Mouse (Mus musculus) midbrain, embryonic 14.5 days (tissue): ENCODE measurements around the gene Qtrt1. TPM values are rescaled to one million over a fixed set of nuclear protein-coding genes. Genes with fewer than 3 reads are reported as not detected.

Experiments
- ATAC-seq: fragments of 200-750 bp; cut with Nextera tagmentation; 2 replicates; pipeline ENCODE4 v1.8.0; 2017; ENCODE audit warnings: moderate number of reproducible peaks, moderate library complexity; ENCODE audit not compliant: low FRiP score, low TSS enrichment
- DNase-seq: peaks from one replicate; pipeline ENCODE4 v3.0.0-alpha.2; 2015
- H3K27ac ChIP-seq: fragments of 300-500 bp; sonication (generic); replicated peaks from 2 replicates; pipeline ENCODE4 v1.5.1; 2014; ENCODE audit warnings: mild to moderate bottlenecking, low read depth, low read length, moderate library complexity
- H3K27me3 ChIP-seq: fragments of 300-500 bp; sonication (generic); 2 replicates; pipeline ENCODE4 v1.6.1; 2014; ENCODE audit warnings: low read length, control low read depth, mixed read lengths; ENCODE audit not compliant: control insufficient read depth, insufficient read depth
- H3K36me3 ChIP-seq: fragments of 300-500 bp; sonication (generic); 2 replicates; pipeline ENCODE4 v1.6.1; 2014; ENCODE audit warnings: low read length, control low read depth; ENCODE audit not compliant: control insufficient read depth, insufficient read depth
- H3K4me1 ChIP-seq: fragments of 300-500 bp; sonication (generic); 2 replicates; pipeline ENCODE4 v1.6.1; 2014; ENCODE audit warnings: mild to moderate bottlenecking, antibody characterized with exemption, low read length, control low read depth; ENCODE audit not compliant: control insufficient read depth, insufficient read depth
- H3K4me2 ChIP-seq: fragments of 300-500 bp; sonication (generic); 2 replicates; pipeline ENCODE4 v1.6.1; 2014; ENCODE audit warnings: mild to moderate bottlenecking, low read length, moderate library complexity
- H3K4me3 ChIP-seq: fragments of 300-500 bp; sonication (generic); replicated peaks from 2 replicates; pipeline ENCODE4 v1.5.1; 2014; ENCODE audit warnings: low read depth, low read length
- H3K9ac ChIP-seq: fragments of 300-500 bp; sonication (generic); replicated peaks from 2 replicates; pipeline ENCODE4 v1.6.1; 2014; ENCODE audit warnings: mild to moderate bottlenecking, low read length, moderate library complexity
- H3K9me3 ChIP-seq: fragments of 300-500 bp; sonication (generic); 2 replicates; pipeline ENCODE4 v1.6.1; 2016; ENCODE audit warnings: low read length, control low read depth, mixed read lengths; ENCODE audit not compliant: control insufficient read depth
- WGBS: fragments of 180-500 bp; shearing (Covaris S2); extraction: QIAGEN DNeasy Blood & Tissue Kit; methylation state at CpG from one replicate; pipeline ENCODE4 v1.1.7; 2014; 5-methylcytosine and 5-hydroxymethylcytosine counted together
- polyA plus RNA-seq: library from polyadenylated mRNA; unstranded; fragments of >200 nt; fragmentation: Nextera tagmentation; extraction: Ambion mirVana; gene quantifications from 2 replicates; pipeline ENCODE4 v1.2.1, GENCODE M21; 2014

The Qtrt1 gene
- polyA plus RNA-seq, 1 experiment from 2014 or later: 54.3 TPM

GRCm38 (mm10) chr9:21407951-21408350 lies 3.7 kb upstream of the Qtrt1 start:
- DNase-seq (peak; percentile 66), ATAC-seq (no peak)
- Histone ChIP-seq H3K4me2 (no peak overlapping the region), H3K4me3 (no peak overlapping the region), H3K27me3 (no peaks in the 10 kb centered on the region), H3K36me3 (peaks cover 50% of the 10 kb centered on the region), H3K4me1 (peaks cover 8% of the 10 kb centered on the region; the same call in 1 of the 2 replicates), H3K9ac (no peak overlapping the region), H3K27ac (no peak overlapping the region), H3K9me3 (no peaks in the 10 kb centered on the region)
- 25% methylated on average over 4 of the region's 4 CpGs for WGBS

DNA sequence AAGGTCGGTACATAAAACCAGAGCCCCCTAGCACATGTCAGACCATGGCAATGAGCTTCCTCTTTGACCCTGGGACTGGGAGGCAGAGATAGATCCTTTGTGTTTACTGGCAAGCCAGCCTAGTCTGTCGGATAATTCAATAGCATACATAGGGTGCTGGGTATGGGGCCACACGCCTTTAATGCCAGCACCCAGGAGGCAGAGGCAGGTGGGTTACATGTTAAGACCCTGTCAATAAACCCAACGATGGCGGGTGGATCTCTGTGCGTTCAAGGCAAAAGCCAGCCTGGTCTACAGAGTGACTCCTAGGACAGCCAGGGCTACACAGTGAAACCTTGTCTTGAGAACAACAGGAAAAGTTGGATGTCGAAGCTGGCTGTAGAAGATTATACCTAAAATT lies 3.0 kb upstream of the Qtrt1 start:
- Histone ChIP-seq H3K4me3 (no peak overlapping the region), H3K36me3 (peaks cover 43% of the 10 kb centered on the region), H3K4me2 (no peak overlapping the region), H3K27me3 (no peaks in the 10 kb centered on the region), H3K9ac (no peak overlapping the region), H3K9me3 (no peaks in the 10 kb centered on the region), H3K4me1 (peaks cover 9% of the 10 kb centered on the region; the same call in 1 of the 2 replicates), H3K27ac (no peak overlapping the region)
- ATAC-seq (no peak), DNase-seq (no peak)
- 76% methylated on average over 7 of the region's 7 CpGs for WGBS

DNA sequence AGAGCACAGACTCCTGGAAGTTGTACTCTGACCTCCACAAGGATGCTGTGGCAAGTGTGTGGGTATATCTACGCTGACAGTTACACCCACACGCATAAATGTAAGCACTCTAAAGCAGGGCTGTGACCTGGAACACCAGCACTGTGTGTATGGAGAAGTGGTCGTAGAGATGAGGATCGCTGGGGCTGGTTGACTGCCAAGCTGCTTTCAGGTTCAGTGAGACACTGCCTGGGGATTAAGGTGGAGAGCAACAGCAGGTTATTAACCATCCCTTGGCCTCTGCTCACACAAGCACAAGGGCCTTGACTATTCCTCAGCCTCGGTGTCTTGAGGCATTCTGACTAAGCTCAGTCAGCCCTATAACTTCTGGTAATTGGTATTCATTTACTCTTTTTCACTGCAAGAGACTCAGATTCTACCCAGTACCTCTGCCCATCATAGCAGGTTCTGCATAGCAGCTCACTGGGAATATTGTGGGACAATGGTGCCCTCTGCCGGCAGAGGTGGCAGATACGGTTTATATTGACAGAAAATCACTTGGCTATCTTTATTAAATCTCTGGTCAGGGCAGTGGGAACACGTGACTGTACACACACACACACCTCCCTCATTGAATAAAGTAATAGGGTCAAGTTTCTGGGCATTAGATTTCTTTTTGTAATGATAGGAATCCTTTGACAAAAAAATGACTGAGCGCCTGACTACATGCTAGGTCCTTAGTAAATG lies 1.9 kb upstream of the Qtrt1 start:
- H3K9ac ChIP-seq: no peak overlapping the region
- DNase-seq (peak; percentile 89), ATAC-seq (peak; percentile 28; the same call in 1 of the 2 replicates)
- peaks cover 9% of the 10 kb centered on the region; the same call in 1 of the 2 replicates for H3K4me1 ChIP-seq
- no peaks in the 10 kb centered on the region for H3K9me3 ChIP-seq
- peaks cover 35% of the 10 kb centered on the region for H3K36me3 ChIP-seq
- whole genome bisulfite sequencing: 36% methylated on average over 9 of the region's 9 CpGs
- H3K4me3 ChIP-seq: no peak overlapping the region
- H3K4me2 ChIP-seq: no peak overlapping the region
- H3K27me3 ChIP-seq: no peaks in the 10 kb centered on the region
- H3K27ac ChIP-seq: no peak overlapping the region

DNA sequence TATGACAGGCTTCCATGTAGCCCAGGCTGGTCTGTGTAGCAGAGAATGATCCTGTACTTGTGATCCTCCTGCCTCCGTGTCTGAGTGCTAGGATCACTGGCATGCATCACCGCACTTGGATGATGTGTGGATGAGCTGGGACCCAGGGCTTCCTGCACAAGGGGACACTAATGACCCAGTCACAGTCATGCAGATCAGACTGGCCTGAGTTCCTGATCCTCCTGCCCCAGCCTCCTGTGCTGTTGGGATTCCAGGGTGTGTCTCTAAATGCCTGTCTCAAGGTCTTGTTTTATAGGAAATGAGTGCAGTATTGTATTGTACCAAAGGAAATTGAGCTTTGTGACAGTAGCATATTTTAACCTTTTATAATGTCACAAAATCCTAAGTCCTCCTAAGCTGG lies 6.2 kb downstream of the Qtrt1 start:
- Histone ChIP-seq H3K27me3 (no peaks in the 10 kb centered on the region), H3K36me3 (peaks cover 53% of the 10 kb centered on the region), H3K4me3 (no peak overlapping the region), H3K4me2 (no peak overlapping the region), H3K4me1 (0 out of 2 replicates have a peak, but pooled peaks cover 2% of the 10 kb centered on the region), H3K9ac (no peak overlapping the region), H3K27ac (no peak overlapping the region), H3K9me3 (no peaks in the 10 kb centered on the region)
- DNase-seq (no peak), ATAC-seq (no peak)
- 80% methylated on average over 2 of the region's 2 CpGs for WGBS

- 92% methylated on average over 2 of the region's 2 CpGs for WGBS
- H3K9me3 ChIP-seq: no peaks in the 10 kb centered on the region
- no peaks in the 10 kb centered on the region for H3K27me3 ChIP-seq
- no peak overlapping the region for H3K4me3 ChIP-seq
- H3K4me1 ChIP-seq: 0 out of 2 replicates have a peak, but pooled peaks cover 3% of the 10 kb centered on the region
- H3K36me3 ChIP-seq: peaks cover 51% of the 10 kb centered on the region
- H3K9ac ChIP-seq: no peak overlapping the region
- no peak for DNase-seq
- ATAC-seq: no peak
- no peak overlapping the region for H3K4me2 ChIP-seq
- no peak overlapping the region for H3K27ac ChIP-seq
Measured at GRCm38 (mm10) chr9:21419646-21420045, 8.0 kb downstream of the Qtrt1 start.

DNA sequence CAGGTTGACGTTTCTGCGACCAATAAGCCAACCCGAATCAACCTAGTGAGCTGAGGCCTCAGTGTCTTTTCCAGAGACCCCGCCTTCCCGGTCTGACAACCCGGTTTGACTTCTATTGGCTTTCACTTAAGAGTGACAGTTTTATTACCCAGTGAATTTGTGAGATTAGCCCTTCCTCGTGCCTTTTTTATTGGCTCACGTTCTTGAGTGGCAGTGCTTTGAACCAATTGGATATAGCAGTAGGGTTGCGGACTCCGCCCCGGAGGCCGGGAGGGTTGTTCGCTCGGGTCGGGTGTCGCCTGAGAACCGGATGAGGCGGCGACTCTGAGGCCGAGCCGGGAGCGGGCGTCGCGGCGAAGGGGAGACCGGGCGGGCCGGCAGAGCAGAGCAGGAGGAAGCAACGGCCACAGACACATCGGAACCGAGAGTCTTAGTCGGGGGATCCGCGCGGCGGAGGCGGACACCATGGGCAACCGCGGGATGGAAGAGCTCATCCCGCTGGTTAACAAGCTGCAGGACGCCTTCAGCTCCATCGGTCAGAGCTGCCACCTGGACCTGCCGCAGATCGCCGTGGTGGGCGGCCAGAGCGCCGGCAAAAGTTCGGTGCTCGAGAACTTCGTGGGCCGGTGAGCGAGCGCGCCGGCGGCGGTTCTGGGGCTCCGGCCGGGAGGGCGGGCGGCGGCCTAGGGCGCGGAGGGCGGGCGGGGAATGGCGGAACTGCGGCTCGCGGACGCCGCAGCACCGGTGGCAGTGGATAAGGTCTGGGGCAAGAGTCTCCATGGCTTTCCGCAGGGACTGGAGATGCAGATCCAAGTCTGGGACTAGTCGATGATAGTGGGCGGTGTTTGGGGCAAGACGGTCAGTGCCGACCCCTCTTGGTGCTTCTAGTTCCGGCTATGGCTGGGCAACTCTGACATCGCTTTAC lies 13.3 kb downstream of the Qtrt1 start, which contains the start of gene Dnm2:
Gene Dnm2, plus strand, starts transcription at position 278 of the 925 bp plus-strand sequence.
- WGBS: under 1% methylated on average over 80 of the region's 82 CpGs
- H3K4me1 ChIP-seq: peaks cover 28% of the 10 kb centered on the region
- peak within 1 kb of the TSS; percentile 97 for H3K4me3 ChIP-seq
- no peaks in the 10 kb centered on the region for H3K9me3 ChIP-seq
- DNase-seq (peak; percentile 99), ATAC-seq (peak; percentile 99)
- H3K9ac ChIP-seq: peak within 1 kb of the TSS; percentile 86
- peak within 1 kb of the TSS; percentile 94 for H3K4me2 ChIP-seq
- H3K27ac ChIP-seq: peak within 1 kb of the TSS; percentile 83
- peaks cover 17% of the 10 kb centered on the region for H3K36me3 ChIP-seq
- H3K27me3 ChIP-seq: no peaks in the 10 kb centered on the region

DNA sequence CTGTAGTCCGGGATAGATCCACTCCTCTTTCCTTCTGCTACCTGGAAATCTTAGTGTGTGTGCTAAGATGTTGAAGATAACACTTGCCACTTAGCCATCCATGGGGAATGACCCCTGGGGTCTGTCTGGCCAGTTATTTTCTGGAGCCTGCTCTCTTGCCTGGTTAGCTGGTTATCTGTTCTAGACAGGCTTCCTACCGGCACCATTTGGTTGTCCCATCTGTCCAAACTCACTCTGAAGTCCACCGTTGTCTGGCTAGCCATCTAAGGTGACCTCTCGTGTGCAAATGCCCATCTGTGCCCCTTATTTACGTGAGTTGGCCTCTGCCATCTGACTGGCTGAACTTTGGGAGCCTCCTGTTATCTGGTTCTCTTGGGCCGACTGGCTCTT lies 13.9 kb downstream of the Qtrt1 start:
- Histone ChIP-seq H3K9me3 (no peaks in the 10 kb centered on the region), H3K9ac (peak overlapping the region; percentile 86), H3K27ac (peak overlapping the region; percentile 83; the same call in 1 of the 2 replicates), H3K4me3 (peak overlapping the region; percentile 97), H3K4me1 (peaks cover 28% of the 10 kb centered on the region), H3K27me3 (no peaks in the 10 kb centered on the region), H3K36me3 (peaks cover 11% of the 10 kb centered on the region), H3K4me2 (peak overlapping the region; percentile 94)
- ATAC-seq: no peak
- 14% methylated on average over 6 of the region's 6 CpGs for WGBS
- DNase-seq: no peak

DNA sequence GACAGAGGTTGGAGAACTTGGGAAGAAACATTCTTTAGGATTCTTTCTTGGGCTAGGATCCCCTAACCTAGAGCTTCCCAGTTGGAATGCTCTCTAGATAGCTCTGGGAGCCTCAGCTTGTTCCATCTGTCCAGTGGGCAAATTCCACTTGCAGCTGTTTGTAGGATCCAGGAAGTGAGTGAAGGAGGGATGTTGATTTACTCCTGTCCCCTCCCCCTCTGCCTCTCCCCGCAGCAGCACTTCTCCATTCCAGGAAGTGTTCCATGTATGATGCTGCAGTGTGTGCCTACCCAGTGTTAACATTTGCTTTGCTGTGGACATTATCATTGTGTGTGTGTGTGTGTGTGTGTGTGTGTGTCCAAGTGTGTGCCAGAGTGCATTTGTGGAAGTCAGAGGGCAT lies 14.4 kb downstream of the Qtrt1 start:
- DNase-seq (no peak), ATAC-seq (no peak)
- Histone ChIP-seq H3K36me3 (peaks cover 6% of the 10 kb centered on the region), H3K27me3 (no peaks in the 10 kb centered on the region), H3K4me3 (peak overlapping the region; percentile 97), H3K4me1 (peaks cover 28% of the 10 kb centered on the region), H3K9me3 (no peaks in the 10 kb centered on the region), H3K4me2 (peak overlapping the region; percentile 94), H3K9ac (peak overlapping the region; percentile 86), H3K27ac (no peak overlapping the region)
- 50% methylated on average over 1 of the region's 1 CpGs for WGBS
